Mouse (Mus musculus): ENCODE measurements at regions not wholly inside any gene's neighbourhood (a gene's known extent, or its start where the extent isn't known, plus 50 kb on each side); places are given as distances from the start of the nearest gene placed in this dataset.

DNA sequence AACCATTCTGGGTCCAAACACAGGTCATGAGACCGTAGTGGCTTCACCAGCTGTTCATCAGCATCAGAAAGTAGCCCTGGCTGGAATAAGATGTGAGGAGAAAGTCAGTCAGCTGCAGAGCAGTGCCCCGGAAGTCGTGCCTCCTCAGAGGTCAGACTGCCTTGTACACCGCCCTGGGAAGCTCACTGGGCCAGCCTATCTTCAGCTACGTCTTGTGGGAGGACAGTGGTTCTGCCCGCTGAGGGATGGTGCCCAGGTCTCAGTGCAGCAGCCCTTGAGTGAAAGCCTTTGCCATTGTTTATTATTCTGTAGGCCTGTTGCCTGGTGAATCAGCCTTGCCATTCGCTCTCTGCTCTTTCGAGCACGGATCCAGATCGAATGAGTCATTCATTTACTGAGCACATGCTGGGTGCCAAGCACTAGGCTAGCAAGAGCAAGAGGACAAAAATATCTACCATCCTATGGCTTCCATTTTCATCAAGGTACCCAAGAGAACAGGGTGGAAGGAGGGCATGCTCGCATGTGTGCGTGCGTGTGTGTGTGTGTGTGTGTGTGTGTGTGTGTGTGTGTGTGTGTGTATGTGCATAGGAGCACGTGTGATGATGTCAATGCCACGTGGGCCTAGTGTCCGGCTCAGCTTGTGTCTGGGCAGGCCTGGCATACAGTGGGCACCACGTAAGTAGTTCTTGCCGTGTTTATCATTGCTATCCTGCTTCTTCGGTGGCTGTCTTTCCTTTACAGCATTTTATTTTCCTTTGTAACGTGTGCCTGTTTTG lies 1121.0 kb upstream of the A1bg start:
- TF ChIP-seq CTCF (IDR thresholded peaks at IDR 0.05; ENCODE audit: borderline replicate concordance, control insufficient read depth, extremely low read depth, insufficient read depth, low read length, poor library complexity) = no peak
- no peak for TF ChIP-seq POLR2A (IDR thresholded peaks at IDR 0.05; ENCODE audit: control insufficient read depth, extremely low read depth, insufficient read depth, low read length, poor library complexity)
- Histone ChIP-seq H3K4me1 (replicated peaks; ENCODE audit: control insufficient read depth, insufficient read depth, low read length) (peaks cover 2% of the 10 kb centered on the region; the same call in 1 of the 2 replicates), H3K4me3 (ENCODE audit: control insufficient read depth, insufficient read depth, low read length) (no peak overlapping the region), H3K27ac (ENCODE audit: control insufficient read depth, insufficient read depth, low read length) (no peak overlapping the region), H3K27me3 (ENCODE audit: control insufficient read depth, insufficient read depth, low read length) (no peaks in the 10 kb centered on the region), H3K36me3 (ENCODE audit: control insufficient read depth, insufficient read depth, low read length) (no peaks in the 10 kb centered on the region)
- DNase-seq = no peak
- WGBS = 96% methylated on average over 20 of the region's 20 CpGs

DNA sequence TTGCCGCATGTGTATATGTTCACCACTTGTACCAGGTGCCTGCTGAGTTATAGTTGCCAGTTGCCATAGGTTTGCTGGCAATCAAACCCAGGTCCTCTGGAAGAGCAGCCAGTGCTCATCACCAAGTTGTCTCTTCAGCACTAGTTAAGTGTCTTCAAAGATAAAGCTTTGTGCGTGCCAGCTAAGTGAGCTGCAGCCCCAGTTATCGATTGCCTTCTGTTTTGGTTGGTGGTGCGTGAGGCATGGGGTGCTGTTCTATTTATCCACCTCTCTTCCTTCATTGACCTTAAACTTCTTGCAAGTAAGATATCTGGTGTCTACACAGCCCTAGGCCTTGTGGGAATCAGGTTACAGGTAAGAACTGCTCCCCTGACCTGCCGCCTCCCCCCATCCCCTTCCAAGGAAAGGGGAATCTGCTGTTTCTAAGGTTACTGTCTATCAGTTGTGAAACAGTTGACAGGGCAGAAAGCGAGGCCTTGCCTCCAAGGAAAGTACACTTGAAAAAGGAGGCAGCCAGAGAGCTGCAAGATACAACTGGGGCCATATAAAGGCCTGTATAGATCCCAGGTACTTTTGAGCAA lies 1120.2 kb upstream of the A1bg start:
- H3K36me3 ChIP-seq (ENCODE audit: control insufficient read depth, insufficient read depth, low read length) = no peaks in the 10 kb centered on the region
- no peak for DNase-seq
- no peak for TF ChIP-seq POLR2A (IDR thresholded peaks at IDR 0.05; ENCODE audit: control insufficient read depth, extremely low read depth, insufficient read depth, low read length, poor library complexity)
- TF ChIP-seq CTCF (IDR thresholded peaks at IDR 0.05; ENCODE audit: borderline replicate concordance, control insufficient read depth, extremely low read depth, insufficient read depth, low read length, poor library complexity) = no peak
- WGBS = 97% methylated on average over 6 of the region's 6 CpGs
- peaks cover 7% of the 10 kb centered on the region for H3K4me1 ChIP-seq (replicated peaks; ENCODE audit: control insufficient read depth, insufficient read depth, low read length)
- H3K27ac ChIP-seq (ENCODE audit: control insufficient read depth, insufficient read depth, low read length) = no peak overlapping the region
- H3K4me3 ChIP-seq (ENCODE audit: control insufficient read depth, insufficient read depth, low read length) = no peak overlapping the region
- H3K27me3 ChIP-seq (ENCODE audit: control insufficient read depth, insufficient read depth, low read length) = no peaks in the 10 kb centered on the region
